Mouse (Mus musculus) cortical plate, adult 2 months (tissue): ENCODE measurements around the gene Mcur1.

ENCODE experiments used
- CTCF ChIP-seq: fragments of 200-500 bp; IDR thresholded peaks from 2 replicates; pipeline ENCODE4 v1.5.1; 2011; ENCODE audit warnings: mild to moderate bottlenecking, control low read depth, low read length; ENCODE audit not compliant: insufficient read depth; ENCODE audit errors: extremely low read depth
- POLR2A ChIP-seq: fragments of 200-500 bp; IDR thresholded peaks from 2 replicates; pipeline ENCODE4 v1.6.1; 2011; ENCODE audit warnings: mild to moderate bottlenecking, low read length, control low read depth; ENCODE audit not compliant: insufficient read depth; ENCODE audit errors: extremely low read depth

DNA sequence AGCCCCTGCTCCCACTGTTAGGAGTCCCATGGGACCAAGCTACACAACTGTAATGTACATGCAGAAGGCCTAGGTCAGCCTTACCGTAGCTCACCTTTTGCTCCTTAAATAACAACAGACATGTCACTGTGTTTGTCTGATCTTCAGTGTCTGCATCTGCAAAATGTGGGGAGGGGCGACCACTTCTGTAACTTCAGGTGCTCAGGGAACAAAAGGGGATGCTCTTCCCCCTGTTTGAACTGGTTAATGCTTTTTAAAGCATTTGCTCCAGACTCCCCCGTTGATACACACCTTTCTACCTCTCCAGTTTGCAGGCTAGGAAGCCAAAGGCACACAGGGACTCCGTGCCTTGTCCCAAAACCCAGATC lies 59.5 kb downstream of the Mcur1 start:
- TF ChIP-seq CTCF (no peak), POLR2A (no peak)
